9 mouse cellular contexts compared by ENCODE assay signal in genomic region chr2:19726904-19727303, GRCm38 (mm10).
A peak's percentile ranks its signal among the peaks of the same experiment; 100 is the strongest.
DNase-seq lines count a peak whose midpoint lies in the region; ATAC-seq and TF ChIP-seq lines count a peak whose summit lies in the region.
"Had no signal": no experiment of that assay in that cellular context is flagged by ENCODE, and none has a peak within 500 bp of the region (broad histone marks: within the 10 kb centered on the region; RNA-seq: fewer than 3 reads in every experiment).

No protein-coding gene starts in this region.

- no peaks in the 10 kb centered on the region for H3K4me1 ChIP-seq in kidney, adult 2 months (ENCODE audit: control insufficient read depth, insufficient read depth, low read length)
- no peaks in the 10 kb centered on the region for H3K4me1 ChIP-seq in kidney, embryonic 14.5 days (ENCODE audit: control insufficient read depth, insufficient read depth, low read length)
- no peaks in the 10 kb centered on the region for H3K4me1 ChIP-seq in E14TG2a.4 (replicated peaks; ENCODE audit: low read depth, low read length)

- TF ChIP-seq CTCF in kidney, adult 2 months (conservative IDR thresholded peaks at IDR 0.05; ENCODE audit: insufficient read depth, insufficient read length, low read depth, low read length) = peak; percentile 89
- TF ChIP-seq CTCF in E14TG2a.4 (conservative IDR thresholded peaks at IDR 0.05; ENCODE audit: low read length) = peak; percentile 29
- peak; percentile 88 for TF ChIP-seq CTCF in brain, embryonic 14.5 days (IDR thresholded peaks at IDR 0.05; ENCODE audit: borderline replicate concordance, extremely low read depth, insufficient read depth, insufficient read length)

- no peak overlapping the region for H3K4me3 ChIP-seq in kidney, adult 2 months (ENCODE audit: insufficient read depth, low read depth, low read length)
- H3K4me3 ChIP-seq in kidney, embryonic 14.5 days (ENCODE audit: low read length) = no peak overlapping the region
- H3K4me3 ChIP-seq in E14TG2a.4 (replicated peaks; ENCODE audit: low read length) = no peak overlapping the region
- H3K4me3 ChIP-seq: erythroblast, embryonic 14.5 days had no signal

- H3K27me3 ChIP-seq in kidney, adult 2 months (replicated peaks; ENCODE audit: control insufficient read depth, insufficient read depth, low read length) = no peaks in the 10 kb centered on the region; the same call in 1 of the 2 replicates
- no peaks in the 10 kb centered on the region for H3K27me3 ChIP-seq in kidney, embryonic 14.5 days (ENCODE audit: control insufficient read depth, insufficient read depth, low read length)
- no peaks in the 10 kb centered on the region for H3K27me3 ChIP-seq in E14TG2a.4 (ENCODE audit: insufficient read depth, low read length)

- no peak for ATAC-seq in kidney, embryonic 14.5 days (ENCODE audit: low FRiP score, low TSS enrichment)

- peak; percentile 36 for DNase-seq in kidney, adult 2 months
- peak; percentile 45 for DNase-seq in brain, embryonic 14.5 days (ENCODE audit: low read depth)
- DNase-seq in gastrocnemius, adult 18-20 months (ENCODE audit: low spot score) = peak; percentile 76
- DNase-seq in layer of hippocampus, adult 8-10 months (ENCODE audit: low spot score in 2 of 2) = peak; percentile 11 to 28
- DNase-seq in mesoderm, embryonic 11.5 days (ENCODE audit: low read depth, low spot score) = peak; percentile 44
- peak; percentile 55 for DNase-seq in urinary bladder, postnatal 25 days (ENCODE audit: low spot score)

- H3K36me3 ChIP-seq in kidney, adult 2 months (ENCODE audit: control insufficient read depth, insufficient read depth, low read length) = no peaks in the 10 kb centered on the region
- no peaks in the 10 kb centered on the region for H3K36me3 ChIP-seq in kidney, embryonic 14.5 days (ENCODE audit: control insufficient read depth, insufficient read depth, low read length)
- no peaks in the 10 kb centered on the region for H3K36me3 ChIP-seq in E14TG2a.4 (ENCODE audit: insufficient read depth, low read length)

- TF ChIP-seq POLR2A in kidney, adult 2 months (IDR thresholded peaks at IDR 0.05; ENCODE audit: low read depth, low read length) = no peak
- TF ChIP-seq POLR2A in brain, embryonic 14.5 days (IDR thresholded peaks at IDR 0.05; ENCODE audit: borderline replicate concordance, extremely low read depth, insufficient read depth, insufficient read length, poor library complexity, severe bottlenecking) = no peak

- no peak overlapping the region for H3K27ac ChIP-seq in kidney, adult 2 months (ENCODE audit: insufficient read depth, low read depth, low read length)
- H3K27ac ChIP-seq in kidney, embryonic 14.5 days (ENCODE audit: low read depth, low read length) = no peak overlapping the region

- H3K9ac ChIP-seq in kidney, embryonic 14.5 days (ENCODE audit: low read depth, low read length) = no peak overlapping the region

- no peaks in the 10 kb centered on the region for H3K9me3 ChIP-seq in kidney, embryonic 14.5 days (ENCODE audit: control insufficient read depth, low read length)
- H3K9me3 ChIP-seq in E14TG2a.4 (ENCODE audit: low read length) = peaks cover 19% of the 10 kb centered on the region

- no peak overlapping the region for H3K4me2 ChIP-seq in kidney, embryonic 14.5 days (replicated peaks; ENCODE audit: low read depth, low read length)

- WGBS in kidney, adult 2 months = 12% methylated on average over 9 of the region's 9 CpGs
- 15% methylated on average over 9 of the region's 9 CpGs for WGBS in kidney, embryonic 14.5 days

Comparison
In these comparisons a context has a peak if more than half of its experiments do, and no peak if none do; other contexts are left out.
1. DNase-seq: peak in every context shown above with its lines; median percentile 76 in gastrocnemius, adult 18-20 months; 55 in urinary bladder, postnatal 25 days; 45 in brain, embryonic 14.5 days; 44 in mesoderm, embryonic 11.5 days; 36 in kidney, adult 2 months; 20 in layer of hippocampus, adult 8-10 months.
2. CTCF ChIP-seq: peak in every context shown above with its lines; median percentile 89 in kidney, adult 2 months; 88 in brain, embryonic 14.5 days; 29 in E14TG2a.4.